Mouse (Mus musculus) ES-E14 (cell line): ENCODE measurements around the gene Nr2e1.

Source experiments
- CHD2 ChIP-seq: IDR thresholded peaks from 2 replicates; pipeline ENCODE4 v1.6.1; 2014; ENCODE audit warnings: mild to moderate bottlenecking, low read depth, low read length, inconsistent platforms
- HCFC1 ChIP-seq: IDR thresholded peaks from 2 replicates; pipeline ENCODE4 v1.6.1; 2012; ENCODE audit warnings: low read length, inconsistent platforms, borderline replicate concordance; ENCODE audit not compliant: insufficient read depth
- ZC3H11A ChIP-seq: IDR thresholded peaks from 2 replicates; pipeline ENCODE4 v1.6.1; 2012; ENCODE audit warnings: low read depth, mild to moderate bottlenecking, inconsistent platforms, low read length, borderline replicate concordance

GRCm38 (mm10) chr10:42613075-42613474 lies 29.6 kb upstream of the Nr2e1 start:
- TF ChIP-seq HCFC1 (no peak), CHD2 (no peak), ZC3H11A (no peak)
